Mouse (Mus musculus) kidney, postnatal 0 days (tissue): Measurements from ENCODE around the gene Gna11. TPM values are rescaled to one million over a fixed set of nuclear protein-coding genes. Genes with fewer than 3 reads are reported as not detected.

Experiments used
- ATAC-seq: fragments of 200-750 bp; cut with Nextera tagmentation; replicated peaks from 2 replicates; pipeline ENCODE4 v1.8.0; 2017; ENCODE audit warnings: low read depth, moderate number of reproducible peaks, moderate TSS enrichment, moderate library complexity; ENCODE audit not compliant: low FRiP score
- DNase-seq: peaks from one replicate; pipeline ENCODE4 v3.0.0-alpha.2; 2016; ENCODE audit warnings: low spot score
- H3K27ac ChIP-seq: fragments of 300-500 bp; sonication (generic); 2 replicates; pipeline ENCODE4 v1.5.1; 2014; ENCODE audit warnings: mild to moderate bottlenecking
- H3K27me3 ChIP-seq: fragments of 300-500 bp; sonication (generic); 2 replicates; pipeline ENCODE4 v1.6.1; 2014; ENCODE audit warnings: low read length, mixed read lengths; ENCODE audit not compliant: insufficient read depth
- H3K36me3 ChIP-seq: fragments of 300-500 bp; sonication (generic); 2 replicates; pipeline ENCODE4 v1.6.1; 2014; ENCODE audit warnings: low read length, mixed read lengths; ENCODE audit not compliant: insufficient read depth
- H3K4me1 ChIP-seq: fragments of 300-500 bp; sonication (generic); replicated peaks from 2 replicates; pipeline ENCODE4 v1.6.1; 2014; ENCODE audit warnings: antibody characterized with exemption, low read length, mixed read lengths; ENCODE audit not compliant: insufficient read depth
- H3K4me2 ChIP-seq: fragments of 300-500 bp; sonication (generic); 2 replicates; pipeline ENCODE4 v1.6.1; 2014; ENCODE audit warnings: mild to moderate bottlenecking, low read length, moderate library complexity, mixed read lengths
- H3K4me3 ChIP-seq: fragments of 300-500 bp; sonication (generic); replicated peaks from 2 replicates; pipeline ENCODE4 v1.5.1; 2014; ENCODE audit warnings: low read depth, low read length
- H3K9ac ChIP-seq: fragments of 300-500 bp; sonication (generic); 2 replicates; pipeline ENCODE4 v1.6.1; 2014; ENCODE audit warnings: low read depth, low read length
- H3K9me3 ChIP-seq: fragments of 300-500 bp; sonication (generic); replicated peaks from 2 replicates; pipeline ENCODE4 v1.6.1; 2016; ENCODE audit warnings: low read length, inconsistent platforms, mixed read lengths
- CTCF ChIP-seq: IDR thresholded peaks from 2 replicates; pipeline ENCODE4 v1.5.1; 2016; ENCODE audit warnings: antibody characterized with exemption, low read depth, mild to moderate bottlenecking, moderate library complexity
- WGBS: fragments of 180-500 bp; shearing (Covaris S2); extraction: QIAGEN DNeasy Blood & Tissue Kit; methylation state at CpG from one replicate; pipeline ENCODE4 v1.1.7; 2014; 5-methylcytosine and 5-hydroxymethylcytosine counted together
- polyA plus RNA-seq: library from polyadenylated mRNA; unstranded; fragments of >200 nt; fragmentation: Nextera tagmentation; extraction: Ambion mirVana; gene quantifications from 2 replicates; pipeline ENCODE4 v1.2.1, GENCODE M21; 2015

Gna11 gene
- polyA plus RNA-seq, 1 experiment from 2014 or later: 69.5 TPM

GRCm38 (mm10) chr10:81553807-81554755 lies 9.1 kb upstream of the Gna11 start:
- Histone ChIP-seq H3K27me3 (no peaks in the 10 kb centered on the region), H3K9ac (no peak overlapping the region), H3K4me1 (no peaks in the 10 kb centered on the region), H3K4me2 (no peak overlapping the region), H3K4me3 (no peak overlapping the region), H3K9me3 (no peaks in the 10 kb centered on the region), H3K36me3 (no peaks in the 10 kb centered on the region), H3K27ac (no peak overlapping the region)
- 74% methylated on average over 6 of the region's 6 CpGs for WGBS
- no peak for DNase-seq
- no peak for ATAC-seq
- no peak for TF ChIP-seq CTCF

- Histone ChIP-seq H3K4me2 (no peak overlapping the region), H3K4me3 (no peak overlapping the region), H3K27me3 (no peaks in the 10 kb centered on the region), H3K9ac (no peak overlapping the region), H3K36me3 (no peaks in the 10 kb centered on the region), H3K27ac (no peak overlapping the region), H3K9me3 (no peaks in the 10 kb centered on the region), H3K4me1 (no peaks in the 10 kb centered on the region)
- DNase-seq (no peak), ATAC-seq (no peak)
- TF ChIP-seq CTCF: peak; percentile 61
- 93% methylated on average over 5 of the region's 5 CpGs for WGBS
Measured at GRCm38 (mm10) chr10:81553232-81553631, 8.2 kb upstream of the Gna11 start.

DNA sequence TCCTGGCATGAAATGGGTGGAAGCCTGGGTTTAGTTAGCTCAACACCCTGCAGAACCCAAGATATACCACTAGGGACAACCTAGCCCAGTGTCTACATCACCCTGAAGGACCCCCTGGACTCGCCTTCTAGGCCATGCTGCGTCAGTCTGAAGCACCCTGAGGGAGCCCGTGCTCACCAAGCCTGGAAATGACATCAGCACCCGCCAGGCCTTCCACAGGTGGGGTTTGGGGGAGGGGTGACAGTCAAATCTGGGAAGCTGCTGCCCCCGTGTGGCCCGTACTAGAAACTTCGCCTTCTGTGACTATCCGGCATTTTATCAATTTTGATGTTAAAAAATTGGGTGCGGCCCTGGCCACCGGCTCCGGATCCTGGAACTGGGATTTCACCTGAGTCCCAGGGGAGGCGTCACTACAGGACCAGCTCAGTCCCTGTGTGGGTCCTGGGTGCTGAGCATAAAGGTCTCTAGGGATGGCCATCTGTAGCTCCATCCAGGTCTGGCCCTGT lies 6.7 kb upstream of the Gna11 start:
- no peaks in the 10 kb centered on the region for H3K36me3 ChIP-seq
- 3% methylated on average over 12 of the region's 12 CpGs for WGBS
- H3K27me3 ChIP-seq: no peaks in the 10 kb centered on the region
- H3K4me3 ChIP-seq: no peak overlapping the region
- peak; percentile 92 for TF ChIP-seq CTCF
- ATAC-seq (peak; percentile 96), DNase-seq (peak; percentile 97)
- H3K9ac ChIP-seq: no peak overlapping the region
- no peaks in the 10 kb centered on the region for H3K9me3 ChIP-seq
- no peaks in the 10 kb centered on the region for H3K4me1 ChIP-seq
- H3K27ac ChIP-seq: peak overlapping the region; percentile 64; the same call in 1 of the 2 replicates
- H3K4me2 ChIP-seq: no peak overlapping the region

DNA sequence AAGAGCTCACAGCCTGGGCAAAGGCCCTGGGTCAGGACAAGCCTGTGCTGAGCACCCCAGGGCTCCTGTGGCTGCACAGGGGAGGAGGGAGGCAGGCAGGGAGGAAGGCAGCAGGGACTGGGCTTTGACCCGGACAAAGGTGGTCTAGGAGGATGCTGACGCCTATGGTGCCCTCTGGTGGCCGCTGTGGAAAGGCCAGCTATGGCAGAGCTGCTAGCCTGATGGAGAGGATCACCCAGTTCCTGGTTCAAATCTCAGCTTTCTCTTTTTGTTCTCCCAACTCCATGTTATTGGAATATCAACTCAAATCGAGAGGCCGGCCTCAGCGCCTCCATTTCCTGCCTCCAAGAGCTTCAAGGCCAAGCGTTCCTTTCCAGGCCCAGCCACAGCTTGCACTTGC lies 5.3 kb upstream of the Gna11 start:
- WGBS: 12% methylated on average over 7 of the region's 7 CpGs
- H3K27ac ChIP-seq: no peak overlapping the region
- no peak overlapping the region for H3K9ac ChIP-seq
- no peaks in the 10 kb centered on the region for H3K4me1 ChIP-seq
- ATAC-seq (no peak), DNase-seq (peak; percentile 77)
- H3K4me3 ChIP-seq: no peak overlapping the region
- TF ChIP-seq CTCF: peak; percentile 88
- no peaks in the 10 kb centered on the region for H3K9me3 ChIP-seq
- no peaks in the 10 kb centered on the region for H3K36me3 ChIP-seq
- H3K4me2 ChIP-seq: no peak overlapping the region
- H3K27me3 ChIP-seq: no peaks in the 10 kb centered on the region

DNA sequence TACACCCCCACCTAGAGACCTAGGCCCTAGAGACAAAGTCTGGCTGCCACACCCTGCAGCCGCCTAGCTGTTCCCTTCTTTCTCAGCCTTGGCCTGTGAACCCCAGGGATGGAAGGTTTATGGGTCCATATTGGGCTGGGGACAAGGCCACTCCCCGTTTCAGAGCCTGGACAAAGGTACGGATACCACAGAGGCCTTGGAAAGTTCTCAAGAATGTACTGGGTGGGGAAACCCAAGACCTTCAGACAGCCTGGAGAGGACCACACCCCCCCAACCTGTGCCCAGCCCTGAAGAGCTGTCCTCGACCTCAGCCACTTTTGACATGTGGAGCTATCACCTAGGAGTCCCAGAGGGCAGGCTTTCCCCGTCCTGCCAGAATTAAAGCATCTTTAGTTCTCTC lies 4.0 kb upstream of the Gna11 start:
- H3K36me3 ChIP-seq: no peaks in the 10 kb centered on the region
- no peak for TF ChIP-seq CTCF
- ATAC-seq (no peak), DNase-seq (no peak)
- no peak overlapping the region for H3K4me3 ChIP-seq
- 62% methylated on average over 5 of the region's 5 CpGs for WGBS
- H3K4me1 ChIP-seq: peaks cover 4% of the 10 kb centered on the region; the same call in 1 of the 2 replicates
- H3K4me2 ChIP-seq: no peak overlapping the region
- no peaks in the 10 kb centered on the region for H3K9me3 ChIP-seq
- H3K27ac ChIP-seq: no peak overlapping the region
- H3K27me3 ChIP-seq: no peaks in the 10 kb centered on the region
- no peak overlapping the region for H3K9ac ChIP-seq

GRCm38 (mm10) chr10:81546788-81547571 lies 2.0 kb upstream of the Gna11 start:
- Histone ChIP-seq H3K4me1 (peaks cover 24% of the 10 kb centered on the region), H3K27me3 (no peaks in the 10 kb centered on the region), H3K4me3 (no peak overlapping the region), H3K36me3 (no peaks in the 10 kb centered on the region), H3K9me3 (no peaks in the 10 kb centered on the region), H3K4me2 (no peak overlapping the region), H3K27ac (no peak overlapping the region), H3K9ac (no peak overlapping the region)
- no peak for DNase-seq
- ATAC-seq: no peak
- TF ChIP-seq CTCF: no peak
- 94% methylated on average over 13 of the region's 13 CpGs for WGBS
